In the genomic region with DNA sequence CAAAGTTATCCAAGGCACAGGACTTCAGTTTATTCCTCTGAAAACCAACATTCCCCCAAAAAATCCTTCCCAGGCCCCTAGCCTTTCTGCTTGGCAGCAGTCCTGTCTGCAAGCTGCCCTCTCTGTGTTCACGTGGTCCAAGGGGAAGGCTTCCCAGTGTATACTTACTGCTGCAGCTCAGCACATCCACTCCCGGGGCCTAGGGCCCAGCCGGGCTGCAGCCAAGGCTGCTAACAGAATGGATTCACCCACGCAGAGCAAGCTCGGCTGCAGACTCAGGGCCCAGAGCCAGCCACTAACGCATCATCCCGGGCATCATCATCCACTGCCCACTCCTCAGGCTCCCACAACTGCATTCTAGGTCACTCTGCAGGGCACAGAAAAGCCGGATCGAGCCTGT, we compare ENCODE assay signal across 12 mouse cellular contexts. TPM values are rescaled to one million over a fixed set of nuclear protein-coding genes. Genes with fewer than 3 reads are reported as not detected.
DNase-seq lines count a peak whose midpoint lies in the region; ATAC-seq lines count a peak whose summit lies in the region.
"Had no signal": no experiment of that assay in that cellular context is flagged by ENCODE, and none has a peak within 500 bp of the region (broad histone marks: within the 10 kb centered on the region; RNA-seq: fewer than 3 reads in every experiment).

No protein-coding gene starts in this region.

- H3K9ac ChIP-seq in hindbrain, embryonic 13.5 days: peak overlapping the region; percentile 36; the same call in 1 of the 2 replicates
- H3K9ac ChIP-seq in neural tube, embryonic 12.5 days: 0 out of 2 replicates have a peak overlapping the region, but pooled peaks have one; percentile 3

- DNase-seq in layer of hippocampus, adult 9-11 months: peak; percentile 37
- DNase-seq in layer of hippocampus, adult 8-10 months (ENCODE audit: low spot score in 2 of 2): no peak
- DNase-seq in gastrocnemius, postnatal 10 days: peak; percentile 37
- no peak for DNase-seq in layer of hippocampus, adult 9-10 months (ENCODE audit: low spot score)
- DNase-seq in layer of hippocampus, adult 11-12 months (ENCODE audit: low spot score): no peak
- DNase-seq: adrenal gland, adult 2 months; cerebellum, adult 9-11 months; right cerebral cortex, postnatal 25 days had no signal

- H3K4me1 ChIP-seq in hindbrain, embryonic 13.5 days (replicated peaks): peaks cover 93% of the 10 kb centered on the region
- peaks cover 62% of the 10 kb centered on the region for H3K4me1 ChIP-seq in neural tube, embryonic 12.5 days

- no peaks in the 10 kb centered on the region for H3K27me3 ChIP-seq in hindbrain, embryonic 13.5 days
- no peaks in the 10 kb centered on the region for H3K27me3 ChIP-seq in neural tube, embryonic 12.5 days (replicated peaks)

- H3K27ac ChIP-seq in hindbrain, embryonic 13.5 days: peak overlapping the region; percentile 46
- H3K27ac ChIP-seq in neural tube, embryonic 12.5 days: no peak overlapping the region

- 55% methylated on average over 9 of the region's 9 CpGs for WGBS in hindbrain, embryonic 13.5 days
- WGBS in neural tube, embryonic 12.5 days: 79% methylated on average over 9 of the region's 9 CpGs

- H3K9me3 ChIP-seq in hindbrain, embryonic 13.5 days: no peaks in the 10 kb centered on the region
- no peaks in the 10 kb centered on the region for H3K9me3 ChIP-seq in neural tube, embryonic 12.5 days

- no peak overlapping the region for H3K4me3 ChIP-seq in hindbrain, embryonic 13.5 days
- no peak overlapping the region for H3K4me3 ChIP-seq in neural tube, embryonic 12.5 days

- ATAC-seq in hindbrain, embryonic 13.5 days (ENCODE audit: low FRiP score): no peak
- ATAC-seq in neural tube, embryonic 12.5 days (ENCODE audit: low FRiP score, low read depth): no peak
- no peak for ATAC-seq in erythroid progenitor cell, adult 5-6 weeks (replicated peaks; ENCODE audit: low FRiP score, poor library complexity, severe bottlenecking)

- H3K4me2 ChIP-seq in hindbrain, embryonic 13.5 days: peak overlapping the region; percentile 45
- H3K4me2 ChIP-seq in neural tube, embryonic 12.5 days (replicated peaks): peak overlapping the region; percentile 42

- no peaks in the 10 kb centered on the region for H3K36me3 ChIP-seq in hindbrain, embryonic 13.5 days
- no peaks in the 10 kb centered on the region for H3K36me3 ChIP-seq in neural tube, embryonic 12.5 days

RNA-seq across cellular contexts. Expression of gene Ebf3, which starts 46.8 kb away (rescaled TPM):
- total RNA-seq in layer of hippocampus, adult 8-10 months (2022): 1 to 10 TPM in 3 of 4 experiments, under 1 TPM in 1; 0.59 to 1.9 (median 1.3) TPM
- 10 to 100 TPM; 16.0 to 27.5 TPM for total RNA-seq in gastrocnemius, postnatal 10 days (2021)
- polyA plus RNA-seq in hindbrain, embryonic 13.5 days (2015; fragmentation: Nextera tagmentation; extraction: Ambion mirVana): 22.2 and 27.7 TPM in 2 replicates
- polyA plus RNA-seq in neural tube, embryonic 12.5 days (2016; fragmentation: Nextera tagmentation; extraction: Ambion mirVana): 19.1 and 20.0 TPM in 2 replicates
- 0.72 TPM in 1 of 2 replicates, not detected in the other for total RNA-seq in erythroid progenitor cell, adult 5-6 weeks (2015; ENCODE audit: low replicate concordance)
- 0.08 and 1.4 TPM in 2 replicates for total RNA-seq in erythroid progenitor cell, adult 5-6 weeks (2017; ENCODE audit: low replicate concordance)
- polyA plus RNA-seq: liver, adult 2 months had no signal

Comparison
In these comparisons a context has a peak if more than half of its experiments do, and no peak if none do; other contexts are left out.
1. DNase-seq: peak in layer of hippocampus, adult 9-11 months (single experiment) and gastrocnemius, postnatal 10 days (single experiment); none in layer of hippocampus, adult 8-10 months (0 of 2), layer of hippocampus, adult 9-10 months (single experiment) and layer of hippocampus, adult 11-12 months (single experiment).
2. RNA of gene Ebf3, which starts 46.8 kb away (total RNA-seq): 16.0 to 27.5 TPM in gastrocnemius, postnatal 10 days; 0.59 to 1.9 TPM in layer of hippocampus, adult 8-10 months and 0.08 to 1.4 TPM in erythroid progenitor cell, adult 5-6 weeks; every median in the first group is over 4 times any median in the second.